Mouse (Mus musculus) myocyte (in vitro differentiated cells): ENCODE data around the gene Lamc2. TPM values are rescaled to one million over a fixed set of nuclear protein-coding genes. Genes with fewer than 3 reads are reported as not detected.
A peak's percentile ranks its signal among the peaks of the same experiment; 100 is the strongest.

ENCODE experiments used
- H3K27me3 ChIP-seq: one replicate; pipeline ENCODE4 v1.6.1; 2011; ENCODE audit not compliant: control insufficient read depth, insufficient read depth, insufficient read length
- H3K36me3 ChIP-seq: one replicate; pipeline ENCODE4 v1.6.1; 2011; ENCODE audit not compliant: control insufficient read depth, insufficient read depth
- H3K4me2 ChIP-seq: one replicate; pipeline ENCODE4 v1.6.1; 2011; ENCODE audit warnings: low read depth, control low read depth
- H3K4me3 ChIP-seq: one replicate; pipeline ENCODE4 v1.5.1; 2011; ENCODE audit warnings: mild to moderate bottlenecking, control low read depth, moderate library complexity
- H3K79me2 ChIP-seq: one replicate; pipeline ENCODE4 v1.6.1; 2011; ENCODE audit not compliant: control insufficient read depth, insufficient read depth
- H3ac ChIP-seq: one replicate; pipeline ENCODE4 v1.6.1; 2011; ENCODE audit not compliant: control insufficient read depth, insufficient read length
- CEBPB ChIP-seq: IDR thresholded peaks from 2 replicates; pipeline ENCODE4 v1.6.1; 2011; ENCODE audit warnings: mild to moderate bottlenecking, moderate library complexity; ENCODE audit not compliant: poor library complexity, insufficient read depth, severe bottlenecking
- E2F4 ChIP-seq: IDR thresholded peaks from one replicate; pipeline ENCODE4 v1.6.1; 2011; ENCODE audit warnings: mild to moderate bottlenecking, control low read depth, moderate library complexity; ENCODE audit not compliant: insufficient read depth
- MAX ChIP-seq: IDR thresholded peaks from one replicate; pipeline ENCODE4 v1.6.1; 2011; ENCODE audit warnings: low read depth, mild to moderate bottlenecking, control low read depth
- MYOD1 ChIP-seq, 3 experiments: IDR thresholded peaks; one replicate each; pipeline ENCODE4 v1.6.1; 2011; ENCODE audit warnings: control low read depth in 2 of 3, low read depth in 2 of 3, mild to moderate bottlenecking in 2 of 3, moderate library complexity in 1 of 3; ENCODE audit not compliant: insufficient read length in 2 of 3, control insufficient read depth in 1 of 3
- MYOG ChIP-seq, 3 experiments: IDR thresholded peaks; one replicate each; pipeline ENCODE4 v1.6.1; 2011; ENCODE audit warnings: control low read depth in 2 of 3, low read depth in 2 of 3, mild to moderate bottlenecking in 2 of 3; ENCODE audit not compliant: insufficient read length in 2 of 3, control insufficient read depth in 1 of 3, insufficient read depth in 1 of 3
- POLR2A ChIP-seq: IDR thresholded peaks from one replicate; pipeline ENCODE4 v1.6.1; 2011; ENCODE audit warnings: low read depth, mild to moderate bottlenecking, control low read depth, moderate library complexity; ENCODE audit not compliant: insufficient read length
- POLR2AphosphoS2 ChIP-seq: IDR thresholded peaks from one replicate; pipeline ENCODE4 v1.6.1; 2011; ENCODE audit warnings: low read depth, control low read depth; ENCODE audit not compliant: insufficient read length
- REST ChIP-seq: IDR thresholded peaks from one replicate; pipeline ENCODE4 v1.6.1; 2011; ENCODE audit warnings: mild to moderate bottlenecking, control low read depth, moderate library complexity; ENCODE audit not compliant: insufficient read depth, insufficient read length
- SRF ChIP-seq: IDR thresholded peaks from one replicate; pipeline ENCODE4 v1.6.1; 2011; ENCODE audit warnings: low read depth; ENCODE audit not compliant: control insufficient read depth, insufficient read length
- TCF12 ChIP-seq: IDR thresholded peaks from one replicate; pipeline ENCODE4 v1.6.1; 2011; ENCODE audit warnings: mild to moderate bottlenecking, control low read depth; ENCODE audit not compliant: poor library complexity, insufficient read depth, severe bottlenecking
- TCF3 ChIP-seq: IDR thresholded peaks from one replicate; pipeline ENCODE4 v1.6.1; 2011; ENCODE audit warnings: low read depth, control low read depth; ENCODE audit not compliant: insufficient read length
- USF1 ChIP-seq: IDR thresholded peaks from one replicate; pipeline ENCODE4 v1.6.1; 2011; ENCODE audit warnings: low read depth, mild to moderate bottlenecking, control low read depth, moderate library complexity
- polyA plus RNA-seq: library from polyadenylated mRNA; unstranded; fragments of >200 nt; fragmentation: generic; extraction: Trizol; gene quantifications from one replicate; pipeline ENCODE4 v1.2.1, GENCODE M21; 2012; ENCODE audit warnings: missing spikeins

Lamc2 gene
- polyA plus RNA-seq, 1 experiment = 10.2 TPM

DNA sequence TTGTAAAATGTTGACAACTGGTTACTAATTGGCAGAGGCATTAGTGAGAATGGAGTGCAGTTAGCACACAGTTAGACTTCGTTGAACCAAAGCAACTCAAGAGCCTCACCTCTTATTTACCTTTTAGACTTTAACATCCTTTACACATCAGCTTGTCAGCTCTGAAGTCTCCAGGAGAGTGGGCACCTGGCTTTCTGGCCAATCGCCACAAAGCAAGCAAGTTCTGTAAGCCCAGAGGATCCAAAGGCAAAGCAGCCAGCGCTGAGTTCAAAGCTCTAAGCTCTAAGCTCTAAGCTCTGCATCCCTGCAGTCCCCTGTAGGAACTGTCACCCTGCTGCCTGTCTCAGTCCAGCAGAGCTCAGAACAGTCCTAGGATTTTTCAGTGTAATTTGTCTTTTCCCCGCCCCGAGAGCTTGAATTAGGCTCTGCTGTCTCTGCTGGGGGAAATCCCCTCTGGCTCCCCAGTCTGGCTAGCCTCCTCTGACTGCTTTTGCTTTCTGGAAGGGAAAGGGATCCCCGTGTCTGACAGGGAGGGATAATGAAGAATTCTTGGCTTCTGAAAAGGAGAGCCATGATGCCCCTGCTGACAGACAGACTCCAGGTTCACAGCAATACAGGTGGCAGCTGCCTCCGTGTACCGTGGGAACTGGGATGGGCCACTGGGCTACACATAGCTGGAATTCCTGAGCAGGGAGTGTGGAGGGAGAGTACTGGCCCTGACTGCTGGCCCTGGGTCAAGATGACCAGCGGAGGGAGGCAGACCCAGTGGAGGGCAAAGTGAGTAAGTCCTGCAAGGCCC is 94.6 kb downstream of the Lamc2 start:
- H3K36me3 ChIP-seq = no peaks in the 10 kb centered on the region
- no peak overlapping the region for H3K4me3 ChIP-seq
- no peaks in the 10 kb centered on the region for H3K27me3 ChIP-seq
- H3K79me2 ChIP-seq = no peaks in the 10 kb centered on the region
- TF ChIP-seq TCF3 (peak; percentile 65), E2F4 (no peak), MYOD1 (IDR thresholded peaks at IDR 0.05; ENCODE audit: control insufficient read depth in 1 of 3, insufficient read length in 2 of 3, low read depth in 2 of 3) (peak in 2 of 3 experiments; percentile 81 to 88), CEBPB (no peak), MYOG (IDR thresholded peaks at IDR 0.05; ENCODE audit: control insufficient read depth in 1 of 3, insufficient read depth in 1 of 3, insufficient read length in 2 of 3, low read depth in 2 of 3) (peak in 2 of 3 experiments; percentile 76 to 92)
- peak overlapping the region; percentile 62 for H3K4me2 ChIP-seq
- H3ac ChIP-seq = no peak overlapping the region

DNA sequence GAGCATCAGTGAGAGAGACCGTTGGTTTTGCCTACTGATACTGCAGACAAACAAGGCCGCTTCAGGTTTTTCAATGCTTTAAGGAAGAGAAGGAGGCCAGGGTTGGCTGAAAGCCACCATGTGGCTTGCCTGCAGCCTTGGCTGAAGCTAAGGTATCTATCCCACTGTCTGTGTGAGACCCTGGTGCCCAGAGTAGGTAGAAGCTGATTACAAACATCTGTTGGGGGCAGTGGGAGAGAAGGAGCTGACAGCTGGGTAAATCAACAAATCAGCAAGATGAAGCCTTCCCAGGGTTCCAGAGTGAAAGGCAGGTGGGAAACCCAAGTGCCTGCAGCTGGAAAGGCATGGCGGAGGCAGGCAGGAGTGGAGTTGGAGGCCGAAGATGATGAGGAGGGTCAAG is 95.4 kb downstream of the Lamc2 start:
- Histone ChIP-seq H3K4me2 (no peak overlapping the region), H3K27me3 (no peaks in the 10 kb centered on the region), H3ac (no peak overlapping the region), H3K36me3 (no peaks in the 10 kb centered on the region), H3K79me2 (no peaks in the 10 kb centered on the region), H3K4me3 (no peak overlapping the region)
- TF ChIP-seq POLR2AphosphoS2 (no peak), POLR2A (no peak), CEBPB (no peak), REST (no peak), MYOD1 (IDR thresholded peaks at IDR 0.05; ENCODE audit: control insufficient read depth in 1 of 3, insufficient read length in 2 of 3, low read depth in 2 of 3) (no peak)

DNA sequence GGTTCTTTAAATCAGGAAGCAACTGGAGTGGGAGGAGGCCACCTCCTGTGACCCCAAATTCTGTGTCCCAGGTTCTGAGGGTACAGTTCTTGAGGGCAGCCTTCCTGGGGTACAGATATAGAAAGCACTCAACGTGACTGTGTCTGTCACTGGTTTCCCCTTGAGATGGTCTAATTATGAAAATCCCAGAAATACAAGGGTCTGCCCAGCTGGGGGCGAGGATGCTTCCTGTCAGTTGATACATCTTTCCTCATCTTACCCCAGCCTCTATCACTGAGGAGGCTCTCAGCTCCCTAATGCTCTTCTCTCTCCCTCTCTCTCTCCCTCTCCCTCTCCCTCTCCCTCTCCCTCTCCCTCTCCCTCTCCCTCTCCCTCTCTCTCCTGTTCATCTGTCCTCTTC is 96.2 kb downstream of the Lamc2 start:
- H3K27me3 ChIP-seq = no peaks in the 10 kb centered on the region
- H3K4me3 ChIP-seq = no peak overlapping the region
- H3ac ChIP-seq = no peak overlapping the region
- no peaks in the 10 kb centered on the region for H3K79me2 ChIP-seq
- H3K4me2 ChIP-seq = no peak overlapping the region
- no peak for TF ChIP-seq POLR2AphosphoS2
- TF ChIP-seq CEBPB = no peak
- no peak for TF ChIP-seq MYOD1 (IDR thresholded peaks at IDR 0.05; ENCODE audit: control insufficient read depth in 1 of 3, insufficient read length in 2 of 3, low read depth in 2 of 3)
- no peak for TF ChIP-seq MYOG (IDR thresholded peaks at IDR 0.05; ENCODE audit: control insufficient read depth in 1 of 3, insufficient read depth in 1 of 3, insufficient read length in 2 of 3, low read depth in 2 of 3)
- TF ChIP-seq MAX = no peak
- no peak for TF ChIP-seq USF1
- no peak for TF ChIP-seq TCF3
- no peak for TF ChIP-seq POLR2A
- no peak for TF ChIP-seq REST
- no peak for TF ChIP-seq SRF
- TF ChIP-seq TCF12 = no peak
- TF ChIP-seq E2F4 = no peak
- no peaks in the 10 kb centered on the region for H3K36me3 ChIP-seq

DNA sequence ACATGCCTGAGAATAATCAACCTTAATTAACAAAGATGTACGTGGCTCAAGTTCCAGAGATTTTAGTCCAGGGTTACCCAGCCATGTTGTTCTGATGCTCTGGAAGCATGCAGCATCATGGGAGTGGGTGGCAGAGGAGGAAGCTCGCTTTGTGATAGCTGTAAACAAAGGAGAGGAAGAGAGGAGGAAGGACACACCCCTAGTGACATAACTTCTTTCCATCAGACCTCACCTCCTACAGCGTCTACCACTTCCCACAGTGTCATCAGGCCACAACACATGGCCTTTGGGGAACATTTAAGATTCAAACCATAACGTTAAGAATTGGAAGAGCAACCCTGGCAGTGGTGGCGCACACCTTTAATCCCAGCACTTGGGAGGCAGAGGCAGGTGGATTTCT is 98.5 kb downstream of the Lamc2 start:
- Histone ChIP-seq H3K79me2 (no peaks in the 10 kb centered on the region), H3K27me3 (no peaks in the 10 kb centered on the region), H3ac (no peak overlapping the region), H3K4me3 (no peak overlapping the region), H3K4me2 (no peak overlapping the region), H3K36me3 (no peaks in the 10 kb centered on the region)
- no peak for TF ChIP-seq TCF3

DNA sequence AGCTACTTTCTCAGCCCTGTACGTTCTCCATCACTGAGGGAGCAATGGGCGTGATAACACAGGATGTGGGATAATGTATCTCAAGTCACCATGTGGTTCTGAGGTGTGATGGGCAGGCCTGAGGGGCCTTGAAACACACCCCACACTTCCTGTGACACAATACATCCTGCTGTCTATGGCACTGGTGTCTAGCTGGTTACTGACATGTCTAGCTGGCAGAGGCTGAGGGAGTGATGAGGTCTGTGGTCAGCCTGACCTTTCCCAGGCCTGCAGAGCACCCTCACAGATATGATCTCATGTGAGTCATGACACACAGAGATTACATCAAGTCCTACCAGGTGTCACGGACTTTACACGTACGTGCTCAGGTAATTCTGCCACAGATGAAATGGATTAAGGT is 101.0 kb downstream of the Lamc2 start:
- no peaks in the 10 kb centered on the region for H3K27me3 ChIP-seq
- no peak overlapping the region for H3K4me3 ChIP-seq
- no peak overlapping the region for H3ac ChIP-seq
- TF ChIP-seq TCF3 = no peak
- no peak for TF ChIP-seq MYOG (IDR thresholded peaks at IDR 0.05; ENCODE audit: control insufficient read depth in 1 of 3, insufficient read depth in 1 of 3, insufficient read length in 2 of 3, low read depth in 2 of 3)
- TF ChIP-seq USF1 = no peak
- TF ChIP-seq TCF12 = no peak
- TF ChIP-seq POLR2A = no peak
- no peak for TF ChIP-seq CEBPB
- no peak for TF ChIP-seq MAX
- TF ChIP-seq E2F4 = no peak
- TF ChIP-seq REST = no peak
- no peak for TF ChIP-seq POLR2AphosphoS2
- no peak for TF ChIP-seq SRF
- TF ChIP-seq MYOD1 (IDR thresholded peaks at IDR 0.05; ENCODE audit: control insufficient read depth in 1 of 3, insufficient read length in 2 of 3, low read depth in 2 of 3) = no peak
- no peaks in the 10 kb centered on the region for H3K36me3 ChIP-seq
- H3K4me2 ChIP-seq = peak overlapping the region; percentile 60
- H3K79me2 ChIP-seq = no peaks in the 10 kb centered on the region
